Mouse (Mus musculus): ENCODE results near the gene Tcf20.
A peak's percentile ranks its signal among the peaks of the same experiment; 100 is the strongest.

DNA sequence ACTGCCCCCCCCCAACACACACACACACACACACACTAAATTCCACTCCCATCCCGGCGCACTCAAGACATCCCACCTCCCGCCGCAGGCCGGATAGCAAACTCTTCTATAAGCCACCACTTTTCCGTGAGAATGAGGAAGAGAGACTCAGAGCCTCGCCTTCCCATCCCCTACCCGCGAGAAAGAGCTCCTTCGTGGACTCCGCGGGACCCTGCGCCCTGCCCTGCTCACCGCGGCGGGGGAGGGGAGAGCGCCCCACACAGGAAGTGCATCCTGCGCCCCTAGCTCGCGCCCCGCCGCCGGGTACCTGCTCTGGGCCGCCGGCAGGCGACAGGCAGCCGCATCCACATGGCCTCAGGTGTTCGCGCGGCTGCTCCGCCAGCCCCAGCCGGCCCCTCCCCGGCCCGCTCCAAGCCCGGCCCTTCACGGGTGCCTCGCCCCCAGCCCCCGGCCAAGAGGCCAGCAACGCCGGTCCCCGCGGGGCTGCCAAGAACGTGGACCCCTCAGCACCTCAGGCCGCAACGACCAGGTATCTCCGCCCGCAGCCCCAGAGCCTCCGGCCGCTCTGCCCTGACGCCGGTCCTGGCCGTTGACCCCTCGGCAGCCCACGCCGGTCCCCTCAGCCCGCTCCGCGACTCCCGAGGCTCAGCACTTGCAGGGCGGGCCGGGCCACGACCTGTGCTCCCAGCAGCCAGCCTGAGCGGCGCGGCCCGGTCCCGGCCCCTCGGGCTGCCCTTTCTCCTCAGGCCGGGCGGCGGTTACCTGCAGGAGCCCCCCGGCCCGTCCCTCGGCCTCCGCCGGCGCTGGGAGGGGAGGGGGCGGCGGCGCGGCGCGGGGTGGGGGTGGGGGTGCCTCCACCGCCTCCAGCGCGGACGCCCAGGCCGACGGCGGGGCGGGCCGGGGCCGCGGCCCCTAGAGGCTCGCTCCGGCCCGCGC, 88.7 kb downstream of the Tcf20 start:
- TF ChIP-seq POLR2A (IDR thresholded peaks at IDR 0.05; ENCODE audit: control insufficient read depth, extremely low read depth, insufficient read depth, low read length, poor library complexity) (no peak; the same call in 1 of the 2 replicates), CTCF (IDR thresholded peaks at IDR 0.05; ENCODE audit: borderline replicate concordance, control insufficient read depth, extremely low read depth, insufficient read depth, low read length, poor library complexity) (peak; percentile 37; the same call in 1 of the 2 replicates)
